8 mouse cellular contexts compared by ENCODE assay signal in genomic region chr4:132074933-132075769, GRCm38 (mm10). TPM values are rescaled to one million over a fixed set of nuclear protein-coding genes. Genes with fewer than 3 reads are reported as not detected.
DNase-seq lines count a peak whose midpoint lies in the region; ATAC-seq and TF ChIP-seq lines count a peak whose summit lies in the region.

Gene Epb41 (minus strand): TSS chr4:132075321.

- peak; percentile 89 for ATAC-seq in cerebellum, adult (ENCODE audit: insufficient number of reproducible peaks, low FRiP score, low TSS enrichment)
- ATAC-seq in forebrain, embryonic 13.5 days: peak; percentile 91
- peak; percentile 82 for ATAC-seq in liver, postnatal 0 days
- ATAC-seq in neural tube, embryonic 14.5 days (ENCODE audit: low read depth): peak; percentile 93

- H3K4me1 ChIP-seq in E14TG2a.4 (replicated peaks; ENCODE audit: low read depth, low read length): peaks cover 50% of the 10 kb centered on the region
- peaks cover 27% of the 10 kb centered on the region for H3K4me1 ChIP-seq in forebrain, embryonic 13.5 days
- peaks cover 61% of the 10 kb centered on the region for H3K4me1 ChIP-seq in liver, postnatal 0 days (ENCODE audit: insufficient read depth)
- peaks cover 7% of the 10 kb centered on the region; the same call in 1 of the 2 replicates for H3K4me1 ChIP-seq in neural tube, embryonic 14.5 days (ENCODE audit: control insufficient read depth, insufficient read depth, low read length)

- WGBS in forebrain, embryonic 13.5 days: 1% methylated on average over 46 of the region's 47 CpGs
- WGBS in large intestine, adult 2 months: 2% methylated on average over 47 of the region's 47 CpGs
- 1% methylated on average over 47 of the region's 47 CpGs for WGBS in liver, postnatal 0 days (ENCODE audit: insufficient replicate concordance)
- WGBS in neural tube, embryonic 14.5 days: 2% methylated on average over 47 of the region's 47 CpGs

- H3K4me2 ChIP-seq in forebrain, embryonic 13.5 days: peak within 1 kb of the TSS; percentile 97
- peak within 1 kb of the TSS; percentile 85 for H3K4me2 ChIP-seq in liver, postnatal 0 days (ENCODE audit: low read depth, low read length)
- H3K4me2 ChIP-seq in neural tube, embryonic 14.5 days (ENCODE audit: low read depth, low read length): peak within 1 kb of the TSS; percentile 100

- DNase-seq in heart, postnatal 10 days: peak; percentile 98 to 99
- DNase-seq in large intestine, adult 2 months (ENCODE audit: low read depth, low spot score): peak; percentile 95
- DNase-seq in liver, postnatal 0 days: peak; percentile 100
- peak; percentile 94 for DNase-seq in testis, postnatal 10 days (ENCODE audit: low spot score)

- intact Hi-C loops in heart, postnatal 10 days (cut with DNase I): loop anchor here (2.0 to 5.0 kb wide), 2 partner anchors 36 to 158 kb away; no protein-coding TSS in a partner anchor

- TF ChIP-seq CTCF in E14TG2a.4 (conservative IDR thresholded peaks at IDR 0.05; ENCODE audit: low read length): no peak
- TF ChIP-seq CTCF in liver, postnatal 0 days (IDR thresholded peaks at IDR 0.05; ENCODE audit: low read depth): peak; percentile 22; the same call in 1 of the 2 replicates

- H3K9me3 ChIP-seq in E14TG2a.4 (ENCODE audit: low read length): no peaks in the 10 kb centered on the region
- H3K9me3 ChIP-seq in forebrain, embryonic 13.5 days (replicated peaks): no peaks in the 10 kb centered on the region
- H3K9me3 ChIP-seq in liver, postnatal 0 days (ENCODE audit: low read length): no peaks in the 10 kb centered on the region
- no peaks in the 10 kb centered on the region for H3K9me3 ChIP-seq in neural tube, embryonic 14.5 days (ENCODE audit: control insufficient read depth, low read length)

- no peaks in the 10 kb centered on the region for H3K36me3 ChIP-seq in E14TG2a.4 (ENCODE audit: insufficient read depth, low read length)
- no peaks in the 10 kb centered on the region for H3K36me3 ChIP-seq in forebrain, embryonic 13.5 days (ENCODE audit: poor library complexity, severe bottlenecking)
- peaks cover 20% of the 10 kb centered on the region for H3K36me3 ChIP-seq in liver, postnatal 0 days (replicated peaks; ENCODE audit: insufficient read depth, low read length)
- no peaks in the 10 kb centered on the region for H3K36me3 ChIP-seq in neural tube, embryonic 14.5 days (ENCODE audit: control insufficient read depth, insufficient read depth, low read length)

- H3K9ac ChIP-seq in forebrain, embryonic 13.5 days: peak within 1 kb of the TSS; percentile 68
- H3K9ac ChIP-seq in liver, postnatal 0 days (replicated peaks): peak within 1 kb of the TSS; percentile 97
- H3K9ac ChIP-seq in neural tube, embryonic 14.5 days (replicated peaks; ENCODE audit: low read depth, low read length): peak within 1 kb of the TSS; percentile 57

- H3K4me3 ChIP-seq in E14TG2a.4 (replicated peaks; ENCODE audit: low read length): peak within 1 kb of the TSS; percentile 96
- H3K4me3 ChIP-seq in forebrain, embryonic 13.5 days: peak within 1 kb of the TSS; percentile 53
- peak within 1 kb of the TSS; percentile 95 for H3K4me3 ChIP-seq in liver, postnatal 0 days (ENCODE audit: low read depth, low read length)
- peak within 1 kb of the TSS; percentile 71 for H3K4me3 ChIP-seq in neural tube, embryonic 14.5 days (ENCODE audit: low read depth, low read length)

- no peak within 1 kb of the TSS for H3K27ac ChIP-seq in forebrain, embryonic 13.5 days
- H3K27ac ChIP-seq in liver, postnatal 0 days (ENCODE audit: low read depth): peak within 1 kb of the TSS; percentile 100
- H3K27ac ChIP-seq in neural tube, embryonic 14.5 days (ENCODE audit: low read depth, low read length): no peak within 1 kb of the TSS

- TF ChIP-seq EP300 in liver, postnatal 0 days (IDR thresholded peaks at IDR 0.05; ENCODE audit: low read depth): peak; percentile 77

- peaks cover 41% of the 10 kb centered on the region for H3K27me3 ChIP-seq in E14TG2a.4 (ENCODE audit: insufficient read depth, low read length)
- H3K27me3 ChIP-seq in forebrain, embryonic 13.5 days: peaks cover 89% of the 10 kb centered on the region
- H3K27me3 ChIP-seq in liver, postnatal 0 days (ENCODE audit: insufficient read depth, low read length): no peaks in the 10 kb centered on the region
- H3K27me3 ChIP-seq in neural tube, embryonic 14.5 days (ENCODE audit: control insufficient read depth, insufficient read depth, low read length): no peaks in the 10 kb centered on the region; the same call in 1 of the 2 replicates

RNA-seq across cellular contexts. Expression of gene Epb41, which starts in this region (rescaled TPM):
- 75.0 and 84.1 TPM in 2 replicates for polyA plus RNA-seq in forebrain, embryonic 13.5 days (2015; fragmentation: Nextera tagmentation; extraction: Ambion mirVana)
- total RNA-seq in heart, postnatal 10 days (2021): 100 to 1,000 TPM in 1 of 2 experiments, 10 to 100 TPM in 1; 86.0 to 131 TPM
- polyA plus RNA-seq in large intestine, adult 2 months (2012; rRNA removed): 21.6 and 26.1 TPM in 2 replicates
- polyA plus RNA-seq in liver, postnatal 0 days (2015; fragmentation: Nextera tagmentation; extraction: Ambion mirVana): 65.7 and 75.1 TPM in 2 replicates
- polyA plus RNA-seq in neural tube, embryonic 14.5 days (2014; fragmentation: Nextera tagmentation; extraction: Ambion mirVana): 68.1 and 86.1 TPM in 2 replicates
